8 mouse cellular contexts compared by ENCODE assay signal in genomic region chr6:142387011-142387754, GRCm38 (mm10). TPM values are rescaled to one million over a fixed set of nuclear protein-coding genes. Genes with fewer than 3 reads are reported as not detected.
A peak's percentile ranks its signal among the peaks of the same experiment; 100 is the strongest.
DNase-seq lines count a peak whose midpoint lies in the region; ATAC-seq and TF ChIP-seq lines count a peak whose summit lies in the region.

Recql (minus strand) TSS chr6:142387087.
Golt1b (plus strand) TSS chr6:142387221.

- WGBS in hindbrain, postnatal 0 days: 2% methylated on average over 62 of the region's 87 CpGs

- H3K9me3 ChIP-seq in hindbrain, postnatal 0 days (ENCODE audit: low read length): no peaks in the 10 kb centered on the region

- DNase-seq in ZHBTc4 (ENCODE audit: low read depth, low spot score): peak; percentile 98
- DNase-seq in gastrocnemius, adult 2 months: peak; percentile 99
- peak; percentile 98 for DNase-seq in hindbrain, postnatal 0 days (ENCODE audit: low spot score)
- DNase-seq in left cerebral cortex, adult 2 months (ENCODE audit: extremely low spot score in 1 of 2, low spot score in 2 of 2): peak; percentile 99
- peak; percentile 98 to 100 for DNase-seq in right cerebral cortex, adult 2 months (ENCODE audit: low spot score in 2 of 2)
- DNase-seq in urinary bladder, postnatal 14 days (ENCODE audit: low spot score): peak; percentile 98

- no peaks in the 10 kb centered on the region for H3K36me3 ChIP-seq in hindbrain, postnatal 0 days (ENCODE audit: insufficient read depth, low read length)

- no peaks in the 10 kb centered on the region for H3K27me3 ChIP-seq in hindbrain, postnatal 0 days (ENCODE audit: insufficient read depth, low read length)

- peak within 1 kb of the TSS; percentile 85 for H3K9ac ChIP-seq in hindbrain, postnatal 0 days (replicated peaks; ENCODE audit: low read length)

- intact Hi-C loops in gastrocnemius, adult 2 months (cut with DNase I): loop anchor here (5.0 kb wide), 3 partner anchors 40 to 370 kb away; partner anchors contain the start of genes Cmas and Pyroxd1
- intact Hi-C loops in left cerebral cortex, adult 2 months (cut with DNase I): loop anchor here (2.0 kb wide), 2 partner anchors 40 to 132 kb away; no protein-coding TSS in a partner anchor

- peak within 1 kb of the TSS; percentile 95 for H3K4me3 ChIP-seq in gastrocnemius, adult 2 months
- peak within 1 kb of the TSS; percentile 97 for H3K4me3 ChIP-seq in hindbrain, postnatal 0 days (ENCODE audit: low read length)
- H3K4me3 ChIP-seq in left cerebral cortex, adult 2 months: peak within 1 kb of the TSS; percentile 71

- ATAC-seq in common myeloid progenitor, adult 5-6 weeks (replicated peaks; ENCODE audit: low read depth, poor library complexity, severe bottlenecking): peak; percentile 94
- peak; percentile 100 for ATAC-seq in hindbrain, postnatal 0 days
- ATAC-seq in megakaryocyte, adult 5-6 weeks (ENCODE audit: poor library complexity, severe bottlenecking): peak; percentile 93

- peak within 1 kb of the TSS; percentile 89 for H3K4me2 ChIP-seq in hindbrain, postnatal 0 days (ENCODE audit: low read depth, low read length)

- peak within 1 kb of the TSS; percentile 90 for H3K27ac ChIP-seq in gastrocnemius, adult 2 months
- H3K27ac ChIP-seq in hindbrain, postnatal 0 days: peak within 1 kb of the TSS; percentile 54; the same call in 1 of the 2 replicates
- peak within 1 kb of the TSS; percentile 81 for H3K27ac ChIP-seq in left cerebral cortex, adult 2 months

- H3K4me1 ChIP-seq in hindbrain, postnatal 0 days (ENCODE audit: insufficient read depth, low read length): 0 out of 2 replicates have a peak, but pooled peaks cover 3% of the 10 kb centered on the region

- TF ChIP-seq CTCF in gastrocnemius, adult 2 months (IDR thresholded peaks at IDR 0.05): no peak
- no peak for TF ChIP-seq CTCF in hindbrain, postnatal 0 days (IDR thresholded peaks at IDR 0.05; ENCODE audit: low read depth)
- no peak for TF ChIP-seq CTCF in left cerebral cortex, adult 2 months (IDR thresholded peaks at IDR 0.05)

RNA-seq across cellular contexts. Expression of gene Recql, which starts in this region (rescaled TPM):
- total RNA-seq in common myeloid progenitor, adult 5-6 weeks (2017): 40.9 and 46.6 TPM in 2 replicates
- 1 to 10 TPM; 5.8 to 6.2 TPM for total RNA-seq in gastrocnemius, adult 2 months (2021)
- 17.4 and 25.4 TPM in 2 replicates for total RNA-seq in hindbrain, postnatal 0 days (2014; rRNA removed)
- polyA plus RNA-seq in hindbrain, postnatal 0 days (2015; fragmentation: Nextera tagmentation; extraction: Ambion mirVana): 16.6 and 17.6 TPM in 2 replicates
- 10 to 100 TPM; 21.9 to 24.5 TPM for total RNA-seq in left cerebral cortex, adult 2 months (2021)
- total RNA-seq in megakaryocyte, adult 5-6 weeks (2015): 31.5 and 35.0 TPM in 2 replicates
- total RNA-seq in megakaryocyte, adult 5-6 weeks (2017): 32.1 and 50.3 TPM in 2 replicates

RNA-seq across cellular contexts. Expression of gene Golt1b, which starts in this region (rescaled TPM):
- 34.6 and 39.5 TPM in 2 replicates for total RNA-seq in common myeloid progenitor, adult 5-6 weeks (2017)
- 10 to 100 TPM; 17.3 to 18.5 TPM for total RNA-seq in gastrocnemius, adult 2 months (2021)
- 36.4 and 49.7 TPM in 2 replicates for total RNA-seq in hindbrain, postnatal 0 days (2014; rRNA removed)
- polyA plus RNA-seq in hindbrain, postnatal 0 days (2015; fragmentation: Nextera tagmentation; extraction: Ambion mirVana): 62.2 and 65.6 TPM in 2 replicates
- total RNA-seq in left cerebral cortex, adult 2 months (2021): 10 to 100 TPM; 34.5 to 37.3 TPM
- total RNA-seq in megakaryocyte, adult 5-6 weeks (2015): 26.3 and 27.7 TPM in 2 replicates
- total RNA-seq in megakaryocyte, adult 5-6 weeks (2017): 30.0 and 31.5 TPM in 2 replicates

Comparison
In these comparisons a context has a peak if more than half of its experiments do, and no peak if none do; other contexts are left out.
1. Peak in every context shown above with its lines: DNase-seq, ATAC-seq, H3K4me3 ChIP-seq and H3K27ac ChIP-seq.